Mouse (Mus musculus): ENCODE results near the gene Sox13.

DNA sequence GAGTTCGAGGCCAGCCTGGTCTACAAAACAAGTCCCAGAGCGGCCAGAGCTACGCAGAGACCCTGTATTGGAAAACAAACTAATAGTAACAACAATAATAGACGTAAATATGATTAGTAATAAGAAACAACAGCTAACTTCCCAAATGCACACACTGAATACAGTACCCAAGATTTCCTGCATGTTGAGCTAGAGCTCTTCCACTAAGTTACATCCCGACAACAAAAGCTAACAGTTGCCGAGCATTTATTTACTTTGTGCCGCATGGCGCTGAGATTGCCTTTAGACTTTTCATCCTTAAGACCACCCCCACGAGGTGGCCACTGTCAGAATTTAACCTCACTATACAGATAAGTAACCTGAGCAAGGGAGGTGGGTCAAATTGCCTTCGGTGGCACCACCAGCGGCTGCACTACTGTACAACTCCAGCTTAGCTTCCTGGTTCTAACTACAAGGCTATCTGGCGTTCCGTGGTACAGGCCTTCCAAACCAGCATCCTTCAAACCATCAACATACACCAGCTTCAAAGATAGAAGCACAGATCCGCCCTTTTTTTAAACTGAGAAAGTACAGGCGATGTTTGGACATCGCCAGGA lies 2.1 kb downstream of the Sox13 start:
- TF ChIP-seq POLR2A (IDR thresholded peaks at IDR 0.05; ENCODE audit: control insufficient read depth, extremely low read depth, insufficient read depth, low read length, poor library complexity), result no peak
- TF ChIP-seq CTCF (IDR thresholded peaks at IDR 0.05; ENCODE audit: borderline replicate concordance, control insufficient read depth, extremely low read depth, insufficient read depth, low read length, poor library complexity), result no peak
